Mouse (Mus musculus): ENCODE data around the gene Itgb3bp.

DNA sequence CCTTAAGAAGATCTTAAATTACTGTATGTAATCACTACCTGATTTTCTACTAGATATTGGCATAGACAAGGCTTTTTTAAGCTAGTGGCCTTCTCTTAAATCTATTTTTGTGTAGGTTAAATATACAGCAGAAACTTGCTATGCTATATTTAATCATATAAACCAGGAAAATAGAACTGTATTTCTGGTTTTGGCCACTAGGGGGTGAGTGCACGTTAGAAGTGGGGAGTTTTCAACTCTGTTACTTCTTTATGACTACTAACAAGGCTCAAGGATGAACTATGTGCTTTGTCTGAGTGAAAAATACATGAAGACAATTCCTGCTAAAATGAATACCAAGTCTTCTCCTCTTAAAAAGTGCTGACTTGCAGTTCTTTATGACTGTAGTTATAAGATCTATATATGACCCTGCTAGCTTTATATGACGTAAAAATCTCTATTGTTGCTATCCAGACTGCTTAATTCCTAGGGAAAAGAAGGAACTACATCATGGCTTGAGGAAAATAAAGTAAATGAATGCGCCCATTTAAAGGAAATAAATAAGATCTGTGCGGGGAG, 15.6 kb downstream of the Itgb3bp start:
- TF ChIP-seq EP300 (IDR thresholded peaks at IDR 0.05; ENCODE audit: low read depth) (no peak), CTCF (IDR thresholded peaks at IDR 0.05; ENCODE audit: low read depth) (peak; percentile 77)
